Mouse (Mus musculus) CD4-positive, CD25-positive, alpha-beta regulatory T cell, adult 9 weeks (primary cell): ENCODE measurements around the gene Ifnz. TPM values are rescaled to one million over a fixed set of nuclear protein-coding genes. Genes with fewer than 3 reads are reported as not detected.

Experiments
- polyA plus RNA-seq: library from polyadenylated mRNA; unstranded; fragments of 100-300 nt; shearing (Covaris generic); gene quantifications from one replicate; pipeline ENCODE4 v1.2.1, GENCODE M21; 2017

The Ifnz gene
- 0.32 TPM for polyA plus RNA-seq

DNA sequence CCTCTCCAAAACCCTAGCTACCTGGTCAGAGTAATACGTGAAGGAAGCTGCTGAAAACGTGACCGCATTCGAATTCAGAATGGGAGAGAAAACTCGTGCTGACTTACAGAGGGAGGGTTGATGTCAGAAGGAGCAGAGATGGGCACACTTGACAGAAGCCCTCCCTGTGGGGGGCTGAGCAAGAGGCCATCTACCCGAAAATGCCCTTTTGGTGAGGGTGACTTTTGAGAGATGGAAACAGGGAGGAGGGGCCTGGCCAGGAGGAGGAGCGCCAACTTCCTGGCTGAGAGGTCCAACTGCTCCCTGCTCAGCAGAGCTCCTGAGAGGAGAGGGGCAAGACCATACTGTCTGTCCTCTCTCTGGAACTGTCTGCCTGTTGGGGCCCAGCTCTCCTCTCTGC is at the start of gene Ifnz:
Ifnz (plus strand) TSS at position 301 of the 400 bp plus-strand sequence.

DNA sequence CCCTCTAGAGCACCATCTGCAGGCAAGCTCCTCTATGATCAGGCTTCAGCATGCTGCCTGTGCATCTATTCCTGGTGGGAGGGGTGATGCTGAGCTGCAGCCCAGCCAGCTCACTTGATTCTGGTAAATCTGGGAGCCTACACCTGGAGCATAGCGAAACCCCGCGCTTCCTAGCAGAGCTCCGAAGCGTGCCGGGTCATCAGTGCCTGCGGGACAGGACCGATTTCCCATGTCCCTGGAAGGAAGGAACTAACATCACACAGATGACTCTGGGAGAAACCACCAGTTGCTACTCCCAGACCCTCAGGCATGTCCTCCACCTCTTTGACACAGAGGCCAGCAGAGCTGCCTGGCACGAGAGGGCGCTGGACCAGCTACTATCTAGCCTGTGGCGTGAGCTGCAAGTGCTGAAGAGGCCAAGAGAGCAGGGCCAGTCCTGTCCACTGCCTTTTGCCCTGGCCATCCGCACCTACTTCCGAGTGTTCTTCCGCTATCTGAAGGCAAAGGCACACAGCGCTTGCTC is 27.1 kb upstream of the Ifnz start, which contains the start of gene Gm13271:
Gm13271 (plus strand) TSS at position 51 of the 523 bp plus-strand sequence.

GRCm38 (mm10) chr4:88759610-88760268 is 22.2 kb upstream of the Ifnz start, which contains the start of gene Gm13283:
Gene Gm13283, plus strand, starts transcription at chr4:88760119.

DNA sequence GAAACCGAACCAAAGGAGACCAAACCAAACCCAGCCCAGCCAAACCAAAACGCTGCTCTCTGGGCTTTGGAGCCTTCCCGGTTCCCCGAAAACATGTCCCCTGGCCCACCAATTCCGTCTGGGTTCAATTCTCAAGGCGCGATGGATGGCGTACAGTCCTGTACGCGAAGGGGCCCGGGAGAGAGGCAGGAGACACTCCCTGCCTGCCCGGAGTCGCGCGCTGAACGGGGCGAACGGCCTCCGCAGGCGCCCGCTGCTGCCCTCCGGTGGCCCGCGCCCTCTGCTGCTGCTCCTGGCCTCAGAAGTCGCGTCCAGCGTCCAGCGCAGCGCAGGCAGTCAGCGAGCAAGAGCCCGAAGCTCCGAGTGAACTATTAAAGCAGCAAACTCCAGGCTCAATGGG is 8.4 kb upstream of the Ifnz start, which contains the start of gene Gm13290:
Gm13290 (plus strand) TSS at position 301 of the 400 bp plus-strand sequence.

DNA sequence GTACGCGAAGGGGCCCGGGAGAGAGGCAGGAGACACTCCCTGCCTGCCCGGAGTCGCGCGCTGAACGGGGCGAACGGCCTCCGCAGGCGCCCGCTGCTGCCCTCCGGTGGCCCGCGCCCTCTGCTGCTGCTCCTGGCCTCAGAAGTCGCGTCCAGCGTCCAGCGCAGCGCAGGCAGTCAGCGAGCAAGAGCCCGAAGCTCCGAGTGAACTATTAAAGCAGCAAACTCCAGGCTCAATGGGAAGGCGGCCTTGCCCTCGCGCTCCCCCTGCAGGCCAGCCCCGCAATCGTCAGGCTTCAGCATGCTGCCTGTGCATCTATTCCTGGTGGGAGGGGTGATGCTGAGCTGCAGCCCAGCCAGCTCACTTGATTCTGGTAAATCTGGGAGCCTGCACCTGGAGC is 5.3 kb upstream of the Ifnz start, which contains the start of gene Gm13289:
Gm13289 (plus strand) TSS at position 301 of the 400 bp plus-strand sequence.

DNA sequence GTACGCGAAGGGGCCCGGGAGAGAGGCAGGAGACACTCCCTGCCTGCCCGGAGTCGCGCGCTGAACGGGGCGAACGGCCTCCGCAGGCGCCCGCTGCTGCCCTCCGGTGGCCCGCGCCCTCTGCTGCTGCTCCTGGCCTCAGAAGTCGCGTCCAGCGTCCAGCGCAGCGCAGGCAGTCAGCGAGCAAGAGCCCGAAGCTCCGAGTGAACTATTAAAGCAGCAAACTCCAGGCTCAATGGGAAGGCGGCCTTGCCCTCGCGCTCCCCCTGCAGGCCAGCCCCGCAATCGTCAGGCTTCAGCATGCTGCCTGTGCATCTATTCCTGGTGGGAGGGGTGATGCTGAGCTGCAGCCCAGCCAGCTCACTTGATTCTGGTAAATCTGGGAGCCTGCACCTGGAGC is 2.4 kb upstream of the Ifnz start, which contains the start of gene Gm13272:
Gm13272 (plus strand) TSS at position 301 of the 400 bp plus-strand sequence.

GRCm38 (mm10) chr4:88785409-88785808 is 3.5 kb downstream of the Ifnz start, which contains the start of gene Gm13276:
Gene Gm13276, plus strand, starts transcription at chr4:88785709.

GRCm38 (mm10) chr4:88788402-88788801 is 6.5 kb downstream of the Ifnz start, which contains the start of gene Gm13277:
Gene Gm13277, plus strand, starts transcription at chr4:88788632.

GRCm38 (mm10) chr4:88791250-88791649 is 9.3 kb downstream of the Ifnz start, which contains the start of gene Gm13278:
Gene Gm13278, plus strand, starts transcription at chr4:88791550.

DNA sequence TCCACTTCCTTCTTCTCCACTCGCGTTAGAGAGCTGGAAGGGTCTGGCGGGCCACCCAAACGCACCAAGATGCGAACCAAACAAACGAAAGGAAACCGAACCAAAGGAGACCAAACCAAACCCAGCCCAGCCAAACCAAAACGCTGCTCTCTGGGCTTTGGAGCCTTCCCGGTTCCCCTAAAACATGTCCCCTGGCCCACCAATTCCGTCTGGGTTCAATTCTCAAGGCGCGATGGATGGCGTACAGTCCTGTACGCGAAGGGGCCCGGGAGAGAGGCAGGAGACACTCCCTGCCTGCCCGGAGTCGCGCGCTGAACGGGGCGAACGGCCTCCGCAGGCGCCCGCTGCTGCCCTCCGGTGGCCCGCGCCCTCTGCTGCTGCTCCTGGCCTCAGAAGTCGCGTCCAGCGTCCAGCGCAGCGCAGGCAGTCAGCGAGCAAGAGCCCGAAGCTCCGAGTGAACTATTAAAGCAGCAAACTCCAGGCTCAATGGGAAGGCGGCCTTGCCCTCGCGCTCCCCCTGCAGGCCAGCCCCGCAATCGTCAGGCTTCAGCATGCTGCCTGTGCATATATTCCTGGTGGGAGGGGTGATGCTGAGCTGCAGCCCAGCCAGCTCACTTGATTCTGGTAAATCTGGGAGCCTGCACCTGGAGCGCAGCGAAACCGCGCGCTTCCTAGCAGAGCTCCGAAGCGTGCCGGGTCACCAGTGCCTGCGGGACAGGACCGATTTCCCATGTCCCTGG is 12.2 kb downstream of the Ifnz start, which contains the start of gene Gm13275:
Gm13275 (plus strand) TSS at position 552 of the 740 bp plus-strand sequence.

GRCm38 (mm10) chr4:88797097-88797496 is 15.2 kb downstream of the Ifnz start, which contains the start of gene Gm13279:
Gene Gm13279, plus strand, starts transcription at chr4:88797397.

DNA sequence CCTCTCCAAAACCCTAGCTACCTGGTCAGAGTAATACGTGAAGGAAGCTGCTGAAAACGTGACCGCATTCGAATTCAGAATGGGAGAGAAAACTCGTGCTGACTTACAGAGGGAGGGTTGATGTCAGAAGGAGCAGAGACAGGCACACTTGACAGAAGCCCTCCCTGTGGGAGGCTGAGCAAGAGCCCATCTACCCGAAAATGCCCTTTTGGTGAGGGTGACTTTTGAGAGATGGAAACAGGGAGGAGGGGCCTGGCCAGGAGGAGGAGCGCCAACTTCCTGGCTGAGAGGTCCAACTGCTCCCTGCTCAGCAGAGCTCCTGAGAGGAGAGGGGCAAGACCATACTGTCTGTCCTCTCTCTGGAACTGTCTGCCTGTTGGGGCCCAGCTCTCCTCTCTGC is 17.4 kb downstream of the Ifnz start, which contains the start of gene Gm13285:
Gm13285 (plus strand) TSS at position 301 of the 400 bp plus-strand sequence.

DNA sequence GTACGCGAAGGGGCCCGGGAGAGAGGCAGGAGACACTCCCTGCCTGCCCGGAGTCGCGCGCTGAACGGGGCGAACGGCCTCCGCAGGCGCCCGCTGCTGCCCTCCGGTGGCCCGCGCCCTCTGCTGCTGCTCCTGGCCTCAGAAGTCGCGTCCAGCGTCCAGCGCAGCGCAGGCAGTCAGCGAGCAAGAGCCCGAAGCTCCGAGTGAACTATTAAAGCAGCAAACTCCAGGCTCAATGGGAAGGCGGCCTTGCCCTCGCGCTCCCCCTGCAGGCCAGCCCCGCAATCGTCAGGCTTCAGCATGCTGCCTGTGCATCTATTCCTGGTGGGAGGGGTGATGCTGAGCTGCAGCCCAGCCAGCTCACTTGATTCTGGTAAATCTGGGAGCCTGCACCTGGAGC is 21.0 kb downstream of the Ifnz start, which contains the start of gene Gm13287:
Gm13287 (plus strand) TSS at position 301 of the 400 bp plus-strand sequence.

DNA sequence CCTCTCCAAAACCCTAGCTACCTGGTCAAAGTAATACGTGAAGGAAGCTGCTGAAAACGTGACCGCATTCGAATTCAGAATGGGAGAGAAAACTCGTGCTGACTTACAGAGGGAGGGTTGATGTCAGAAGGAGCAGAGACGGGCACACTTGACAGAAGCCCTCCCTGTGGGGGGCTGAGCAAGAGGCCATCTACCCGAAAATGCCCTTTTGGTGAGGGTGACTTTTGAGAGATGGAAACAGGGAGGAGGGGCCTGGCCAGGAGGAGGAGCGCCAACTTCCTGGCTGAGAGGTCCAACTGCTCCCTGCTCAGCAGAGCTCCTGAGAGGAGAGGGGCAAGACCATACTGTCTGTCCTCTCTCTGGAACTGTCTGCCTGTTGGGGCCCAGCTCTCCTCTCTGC is 23.3 kb downstream of the Ifnz start, which contains the start of gene Gm13288:
Gm13288 (plus strand) TSS at position 301 of the 400 bp plus-strand sequence.

DNA sequence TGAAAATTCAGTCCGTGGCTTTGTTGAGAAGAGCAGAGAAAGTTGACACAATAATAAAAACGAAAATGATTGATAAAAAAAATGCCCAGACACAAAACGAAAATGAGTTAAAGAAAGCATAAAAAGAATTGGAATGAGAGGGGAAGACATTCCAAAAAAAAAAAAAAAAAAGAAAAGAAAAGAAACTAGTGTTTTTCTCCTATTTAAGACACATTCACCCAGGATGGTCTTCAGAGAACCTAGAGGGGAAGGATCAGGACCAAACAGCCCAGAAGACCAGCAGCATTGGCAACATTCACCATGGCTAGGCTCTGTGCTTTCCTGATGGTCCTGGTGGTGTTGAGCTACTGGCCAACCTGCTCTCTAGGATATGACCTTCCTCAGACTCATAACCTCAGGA is 34.0 kb downstream of the Ifnz start, which contains the start of gene Ifna7:
Ifna7 (plus strand) TSS at position 301 of the 400 bp plus-strand sequence.

DNA sequence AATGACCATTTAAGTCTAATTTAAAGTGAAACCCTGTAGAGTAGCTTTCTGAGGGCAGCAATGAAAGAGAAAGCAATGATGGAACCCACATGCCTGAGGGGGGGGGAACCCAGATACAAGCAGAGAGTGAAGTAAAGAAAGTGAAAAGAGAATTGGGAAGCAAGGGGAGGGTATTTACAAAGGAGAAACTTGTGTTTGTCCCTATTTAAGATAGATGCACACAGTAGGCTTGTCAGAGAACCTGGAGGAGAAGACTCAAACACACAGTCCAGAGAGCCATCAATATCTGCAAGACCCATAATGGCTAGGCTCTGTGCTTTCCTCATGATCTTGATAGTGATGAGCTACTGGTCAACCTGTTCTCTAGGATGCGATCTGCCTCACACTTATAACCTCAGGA is 37.7 kb downstream of the Ifnz start, which contains the start of gene Ifna11:
Ifna11 (plus strand) TSS at position 301 of the 400 bp plus-strand sequence.

GRCm38 (mm10) chr4:88827116-88827515 is 45.2 kb downstream of the Ifnz start, which contains the start of gene Ifna6:
Gene Ifna6, plus strand, starts transcription at chr4:88827416.

Other genes starting within 250 kb of the Ifnz start
- not detected for gene Ifna15, start 223.9 kb upstream of the Ifnz start, polyA plus RNA-seq
- gene Ifna14, start 210.3 kb upstream of the Ifnz start, polyA plus RNA-seq = not detected
- gene Ifna9, start 189.7 kb upstream of the Ifnz start, polyA plus RNA-seq = not detected
- not detected for gene Ifna12, start 178.8 kb upstream of the Ifnz start, polyA plus RNA-seq
- gene C87499, start 147.7 kb upstream of the Ifnz start, polyA plus RNA-seq = not detected
- not detected for gene Ifna13, start 137.7 kb upstream of the Ifnz start, polyA plus RNA-seq
- gene Ifna16, start 105.2 kb upstream of the Ifnz start, polyA plus RNA-seq = not detected
- not detected for gene Ifna2, start 98.2 kb upstream of the Ifnz start, polyA plus RNA-seq
- not detected for gene Ifnab, start 90.8 kb upstream of the Ifnz start, polyA plus RNA-seq
- not detected for gene Gm26566, start 60.3 kb upstream of the Ifnz start, polyA plus RNA-seq
- gene Klhl9, start 59.7 kb upstream of the Ifnz start, polyA plus RNA-seq = 13.5 TPM
- gene Gm13271, start 27.3 kb upstream of the Ifnz start, polyA plus RNA-seq = not detected
- gene Gm13283, start 22.0 kb upstream of the Ifnz start, polyA plus RNA-seq = not detected
- gene Gm13290, start 8.3 kb upstream of the Ifnz start, polyA plus RNA-seq = not detected
- gene Gm13289, start 5.2 kb upstream of the Ifnz start, polyA plus RNA-seq = not detected
- not detected for gene Gm13272, start 2.3 kb upstream of the Ifnz start, polyA plus RNA-seq
- not detected for gene Gm13276, start 3.6 kb downstream of the Ifnz start, polyA plus RNA-seq
- gene Gm13277, start 6.5 kb downstream of the Ifnz start, polyA plus RNA-seq = not detected
- not detected for gene Gm13278, start 9.4 kb downstream of the Ifnz start, polyA plus RNA-seq
- gene Gm13275, start 12.4 kb downstream of the Ifnz start, polyA plus RNA-seq = not detected
- gene Gm13279, start 15.3 kb downstream of the Ifnz start, polyA plus RNA-seq = not detected
- gene Gm13285, start 17.5 kb downstream of the Ifnz start, polyA plus RNA-seq = 0.76 TPM
- gene Gm13287, start 21.1 kb downstream of the Ifnz start, polyA plus RNA-seq = not detected
- not detected for gene Gm13288, start 23.4 kb downstream of the Ifnz start, polyA plus RNA-seq
- gene Ifna7, start 34.1 kb downstream of the Ifnz start, polyA plus RNA-seq = not detected
- not detected for gene Ifna11, start 37.8 kb downstream of the Ifnz start, polyA plus RNA-seq
- gene Ifna6, start 45.3 kb downstream of the Ifnz start, polyA plus RNA-seq = not detected
- gene Ifna5, start 53.4 kb downstream of the Ifnz start, polyA plus RNA-seq = not detected
- not detected for gene Ifna4, start 59.7 kb downstream of the Ifnz start, polyA plus RNA-seq
- not detected for gene Ifna1, start 68.0 kb downstream of the Ifnz start, polyA plus RNA-seq
- not detected for gene Ifne, start 98.1 kb downstream of the Ifnz start, polyA plus RNA-seq